Mouse (Mus musculus): Measurements from ENCODE around the gene Hist1h2bp.
"Not testable (repeated sequence)": the region's sequence is repeated elsewhere in the genome, so short reads cannot be mapped to it uniquely, and the experiment has no call there.

Gene Hist1h2bp

DNA sequence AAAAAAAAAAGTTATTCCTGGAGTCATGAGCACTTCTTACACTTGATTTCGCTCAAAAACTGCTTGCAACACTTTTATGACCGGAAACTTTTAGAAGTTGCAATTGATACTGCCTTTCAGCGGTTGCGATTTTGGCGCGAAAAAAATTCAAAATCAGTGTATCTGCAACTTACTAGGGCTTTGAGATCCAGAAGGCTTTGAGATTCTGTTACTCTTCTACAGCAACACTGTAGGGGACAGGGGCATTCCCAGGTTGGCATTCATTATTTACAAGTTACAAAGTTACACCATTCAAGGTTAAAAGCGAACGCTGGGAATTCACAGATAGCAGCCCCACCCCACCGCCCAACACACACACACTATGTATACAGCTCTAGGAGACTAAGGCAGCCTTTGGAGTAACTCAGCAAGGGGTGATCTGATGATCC, 3.5 kb upstream of the Hist1h2bp start:
- peak in 1 of 2 experiments; percentile 17 for DNase-seq

DNA sequence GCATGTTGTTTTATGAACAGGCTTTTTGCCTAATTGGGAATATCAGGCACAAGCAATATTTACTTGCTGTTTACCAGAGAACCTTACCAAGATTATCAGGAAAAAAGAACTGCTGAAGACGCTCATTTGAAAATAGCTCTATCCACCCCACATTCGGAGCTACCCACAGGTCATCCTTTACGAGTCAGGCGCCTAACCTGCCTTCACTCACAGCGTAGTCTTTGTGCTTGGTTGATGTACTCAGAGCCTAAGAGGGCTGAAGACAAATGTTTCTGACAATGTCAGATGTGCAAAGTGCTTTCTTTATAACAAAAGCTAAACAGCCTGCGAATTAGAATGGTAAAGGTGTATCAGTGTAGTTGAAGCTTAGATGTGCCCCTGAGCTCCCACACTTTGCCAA, 3.0 kb upstream of the Hist1h2bp start:
- no peak for DNase-seq

DNA sequence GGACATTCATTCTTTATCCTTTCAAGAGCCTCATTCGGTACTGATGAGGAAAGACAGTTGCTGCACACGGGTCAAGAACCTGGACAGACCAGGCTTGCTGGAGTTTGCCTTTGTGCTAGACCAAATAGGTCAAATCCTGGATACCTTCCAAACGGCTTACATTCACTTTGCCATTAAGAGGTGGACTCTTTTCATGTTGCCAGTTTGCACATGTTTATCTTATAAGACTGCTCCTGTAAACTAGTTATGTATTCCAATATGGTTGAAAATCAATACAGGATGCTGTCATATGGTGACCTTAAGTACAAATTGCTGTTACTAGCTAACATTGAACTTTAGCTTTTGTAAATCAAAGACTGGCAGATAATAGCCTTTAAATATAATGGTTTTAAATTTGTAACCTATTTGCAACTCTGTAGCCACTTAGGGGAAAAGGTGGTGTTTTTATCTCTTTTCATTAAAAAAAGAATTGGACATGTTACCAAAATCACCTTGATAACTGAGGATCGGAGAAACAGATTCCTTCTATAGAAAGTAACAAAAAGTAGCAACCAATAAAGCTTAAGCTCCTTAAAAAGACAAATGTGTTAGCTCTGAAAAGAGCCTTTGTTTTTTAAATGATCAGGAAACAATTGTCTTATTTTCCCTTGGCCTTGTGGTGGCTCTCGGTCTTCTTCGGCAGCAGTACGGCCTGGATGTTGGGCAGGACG, 917 bp upstream of the Hist1h2bp start:
- no peak for DNase-seq

DNA sequence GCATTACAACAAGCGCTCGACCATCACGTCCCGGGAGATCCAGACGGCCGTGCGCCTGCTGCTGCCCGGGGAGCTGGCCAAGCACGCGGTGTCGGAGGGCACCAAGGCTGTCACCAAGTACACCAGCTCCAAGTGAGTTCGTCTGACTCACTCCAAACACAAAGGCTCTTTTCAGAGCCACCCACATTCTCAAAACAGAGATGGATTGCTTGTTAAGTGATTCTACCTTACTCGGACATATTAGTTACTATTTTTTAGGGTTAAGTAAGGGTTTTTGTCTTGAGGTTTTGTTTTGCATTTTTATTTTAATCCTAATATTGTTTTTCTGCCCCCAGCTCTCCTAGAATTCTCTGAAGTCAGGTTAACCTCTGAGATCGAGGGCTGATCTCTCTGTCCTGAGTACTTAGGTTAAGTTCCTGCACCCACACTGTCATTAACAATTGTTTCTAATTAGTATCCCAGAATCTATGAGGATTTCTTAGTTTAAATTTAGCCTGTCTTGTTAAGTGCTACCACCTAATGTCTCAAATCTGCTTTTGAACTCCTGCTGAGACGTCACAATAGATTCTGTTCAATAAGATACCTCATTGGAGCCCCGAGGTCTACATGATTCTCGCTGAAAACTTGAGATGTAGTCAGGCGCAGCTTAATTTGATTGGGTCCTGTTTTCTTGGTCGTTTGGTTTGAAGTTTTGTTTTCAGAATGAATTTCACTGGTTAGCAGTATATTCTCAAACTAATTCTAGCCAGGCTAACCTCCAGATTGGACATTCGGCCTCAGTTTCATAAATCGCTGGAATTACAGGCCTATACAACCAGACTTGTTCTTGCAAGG, 716 bp downstream of the Hist1h2bp start:
- peak in 1 of 2 experiments; percentile 15 for DNase-seq

DNA sequence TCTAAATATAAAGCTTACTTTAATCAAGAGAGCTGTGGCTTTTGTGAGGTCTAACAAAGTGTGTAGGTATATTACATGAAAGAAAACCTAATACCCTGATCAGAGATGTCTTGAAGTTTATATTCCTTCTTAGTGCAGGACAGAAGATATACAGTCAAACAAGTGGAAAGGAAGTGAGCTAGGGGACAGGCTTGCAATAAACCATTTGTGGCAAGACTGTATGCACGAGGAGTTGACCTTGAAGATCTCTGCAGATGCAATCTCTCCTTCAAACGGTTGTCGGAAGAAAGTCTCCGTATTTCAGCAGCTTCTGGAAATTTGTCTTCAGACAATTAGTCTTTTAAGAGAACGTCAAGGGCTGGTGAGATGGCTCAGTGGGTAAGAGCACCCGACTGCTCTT, 2.7 kb downstream of the Hist1h2bp start:
- no peak for DNase-seq

DNA sequence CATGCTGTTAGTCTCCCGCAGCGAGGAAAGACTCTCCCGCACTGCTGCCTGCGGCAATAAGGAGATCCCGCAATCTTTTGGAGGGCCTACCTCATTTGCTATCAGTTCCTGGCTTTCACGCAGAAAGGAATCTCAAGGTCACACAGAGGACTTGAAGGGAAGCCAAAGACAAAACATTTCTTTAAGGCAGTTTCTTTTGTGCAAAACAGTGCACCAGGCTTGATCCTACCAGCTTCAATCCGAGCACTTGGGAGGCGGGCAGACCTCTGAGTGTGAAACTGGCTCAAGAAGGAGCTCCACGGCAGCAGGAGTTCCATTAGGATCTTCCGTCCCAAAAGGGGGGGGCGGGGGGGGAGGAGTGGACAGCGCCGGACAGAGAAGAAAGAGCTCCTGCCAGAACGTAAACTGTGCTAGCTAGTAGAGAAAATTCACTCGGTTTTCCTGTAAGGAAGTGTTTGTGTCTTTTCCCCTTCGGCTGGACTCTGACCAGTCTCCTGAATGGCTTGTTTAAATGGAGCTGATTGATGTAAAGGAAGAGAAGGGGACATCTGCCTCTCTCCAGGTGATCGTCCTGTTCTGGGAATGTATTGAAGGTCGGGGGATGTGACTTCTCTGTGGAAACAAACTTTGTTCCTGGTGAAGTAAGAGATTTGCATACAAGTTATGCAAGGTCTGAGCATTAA, 3.5 kb downstream of the Hist1h2bp start:
- DNase-seq, result no peak

- DNase-seq, result no peak
These were observed 8.3 kb downstream of the Hist1h2bp start for GRCm38 (mm10) chr13:21795584-21795983.

DNA sequence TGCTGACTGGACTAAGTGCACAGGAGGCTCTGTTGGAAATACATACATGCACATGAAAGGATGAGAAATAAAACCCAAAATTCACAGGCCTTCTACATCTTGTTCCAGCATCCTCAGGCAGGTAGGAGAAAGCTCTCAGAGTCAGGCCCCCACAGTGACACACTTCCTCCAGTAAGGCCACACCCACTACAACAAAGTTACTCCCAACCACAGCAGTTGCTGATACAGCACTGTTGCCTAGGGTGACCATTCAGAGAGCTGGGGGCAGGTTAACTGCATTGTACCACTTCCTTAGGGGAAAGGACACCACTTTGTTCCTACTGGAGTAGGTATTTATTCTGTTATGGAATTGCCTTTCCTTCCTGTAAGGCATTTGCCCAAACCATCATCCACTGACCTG, 9.9 kb downstream of the Hist1h2bp start:
- DNase-seq, result not testable (repeated sequence)

DNA sequence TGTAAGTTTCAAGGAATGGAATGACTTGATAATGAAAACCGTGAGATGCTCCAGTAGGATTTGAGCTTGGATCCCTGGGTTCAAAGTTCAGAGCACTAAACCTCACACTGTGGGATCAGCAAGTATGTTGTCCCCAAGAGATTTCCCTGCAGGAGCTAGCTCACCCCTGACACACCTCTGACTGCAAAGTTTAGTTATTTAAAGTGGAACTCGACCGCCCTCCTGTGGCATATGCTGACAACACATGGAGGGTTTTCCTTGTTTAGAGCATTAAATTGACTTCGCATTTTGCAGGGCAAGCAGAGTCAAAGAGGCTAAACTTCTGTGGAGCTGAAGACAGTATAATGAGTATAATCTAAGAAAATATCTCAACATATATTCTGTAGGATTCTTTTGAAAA, 15.8 kb downstream of the Hist1h2bp start:
- DNase-seq, result not testable (repeated sequence)

- DNase-seq, result not testable (repeated sequence)
These were observed 22.8 kb downstream of the Hist1h2bp start, which contains the start of the genes Hist1h2bq and Hist1h2ao for GRCm38 (mm10) chr13:21810073-21810472. Gene Hist1h2bq, minus strand, starts transcription at chr13:21810197. Gene Hist1h2ao, plus strand, starts transcription at chr13:21810465.

DNA sequence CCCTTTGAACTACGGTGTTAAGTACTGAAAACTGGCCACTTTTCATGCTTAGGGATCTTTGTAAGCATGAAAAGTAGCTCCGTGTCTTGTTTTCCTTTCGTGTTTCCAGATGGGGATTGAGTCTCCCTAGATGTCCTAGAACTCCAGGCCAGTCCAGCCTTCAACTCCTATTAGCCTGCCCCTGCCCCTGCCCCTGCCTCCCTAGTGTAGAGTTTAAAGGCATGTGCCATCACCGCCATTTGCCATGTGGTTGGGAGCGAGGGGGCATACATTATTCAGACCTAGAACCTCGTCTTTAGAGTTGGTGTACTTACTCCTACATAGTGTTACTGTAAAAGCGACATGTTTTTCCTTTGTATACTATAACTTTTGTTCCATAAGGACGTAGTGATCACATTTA, 23.8 kb downstream of the Hist1h2bp start:
- not testable (repeated sequence) for DNase-seq

GRCm38 (mm10) chr13:21811539-21811938, 24.3 kb downstream of the Hist1h2bp start, which contains the start of gene Hist1h4m:
Gene Hist1h4m, plus strand, starts transcription at chr13:21811746.
- peak in 1 of 2 experiments; percentile 24 for DNase-seq

DNA sequence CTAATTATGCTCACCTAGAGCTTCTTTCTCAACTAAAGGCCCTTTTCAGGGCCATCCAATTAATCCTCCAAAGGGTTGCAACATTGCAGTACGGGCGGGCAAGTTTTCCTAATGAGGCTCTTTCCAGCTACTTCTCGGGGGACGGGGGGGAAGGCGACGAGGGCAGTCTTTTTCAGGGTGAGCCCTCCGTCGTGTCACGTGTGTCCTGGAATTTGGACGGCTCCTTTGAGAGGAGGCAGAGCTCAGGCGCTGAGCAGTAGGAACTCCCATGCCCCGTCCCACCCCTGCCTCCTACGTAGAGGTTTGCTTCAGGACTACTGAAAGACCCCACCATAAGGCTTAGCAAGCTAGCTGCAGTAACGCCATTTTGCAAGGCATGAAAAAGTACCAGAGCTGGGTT, 24.8 kb downstream of the Hist1h2bp start:
- not testable (repeated sequence) for DNase-seq

- not testable (repeated sequence) for DNase-seq
These were observed 33.0 kb downstream of the Hist1h2bp start for GRCm38 (mm10) chr13:21820082-21820890.

DNA sequence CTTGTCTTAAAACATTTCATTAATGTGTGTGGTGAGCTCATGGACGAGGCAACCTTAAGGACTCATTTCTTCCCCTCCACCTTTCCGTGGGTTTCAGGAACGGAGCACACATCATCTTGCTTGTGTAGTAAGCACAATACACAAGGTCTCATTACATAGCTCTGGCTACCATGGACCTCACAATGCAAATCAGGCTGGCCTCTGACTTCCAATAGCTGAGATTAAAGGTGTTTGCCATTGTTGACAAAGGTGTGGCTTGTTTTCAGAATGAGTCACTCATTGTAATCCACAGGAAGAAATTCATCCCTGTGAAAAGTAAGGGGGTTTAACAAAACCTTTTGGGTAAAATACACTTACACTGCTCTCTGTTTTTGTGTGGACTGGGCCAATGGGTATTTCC, 41.2 kb downstream of the Hist1h2bp start:
- no peak for DNase-seq

GRCm38 (mm10) chr13:21830344-21830743, 43.1 kb downstream of the Hist1h2bp start:
- DNase-seq, result no peak

- not testable (repeated sequence) for DNase-seq
These were observed 44.4 kb downstream of the Hist1h2bp start, which contains the start of gene Hist1h4n for GRCm38 (mm10) chr13:21831418-21832394. Gene Hist1h4n, minus strand, starts transcription at chr13:21832196.

DNA sequence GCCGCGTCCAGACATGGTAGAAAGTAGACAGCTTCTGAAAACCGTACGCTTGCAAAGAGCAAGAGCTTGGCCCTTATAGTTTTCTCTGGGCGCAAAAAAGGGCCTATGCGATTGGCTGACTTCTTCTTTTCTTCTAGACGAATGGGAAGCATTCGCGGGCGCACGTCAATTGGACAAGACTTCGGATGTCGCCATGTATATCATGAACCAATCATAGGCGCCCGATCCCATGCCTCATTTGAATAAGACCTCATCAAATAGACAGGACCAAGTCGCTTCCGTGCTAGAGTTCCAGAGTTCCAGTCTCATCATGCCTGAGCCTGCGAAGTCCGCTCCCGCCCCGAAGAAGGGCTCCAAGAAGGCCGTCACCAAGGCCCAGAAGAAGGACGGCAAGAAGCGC, 46.2 kb downstream of the Hist1h2bp start, which contains the start of the genes Hist1h2ap and Hist1h2br:
Gene Hist1h2ap (minus strand): TSS at position 47 of the 400 bp plus-strand sequence.
Gene Hist1h2br (plus strand): TSS at position 283 of the 400 bp plus-strand sequence.
- DNase-seq, result not testable (repeated sequence)

Data from cerebellum, adult 18-20 months (tissue).